Mouse (Mus musculus): ENCODE results near the gene Aurkaip1. TPM values are rescaled to one million over a fixed set of nuclear protein-coding genes. Genes with fewer than 3 reads are reported as not detected.
"Not testable (repeated sequence)": the region's sequence is repeated elsewhere in the genome, so short reads cannot be mapped to it uniquely, and the experiment has no call there.

Gene Aurkaip1
- polyA plus RNA-seq (2014; fragmentation: Nextera tagmentation; extraction: Ambion mirVana) = 112 and 123 TPM in 2 replicates

- Histone ChIP-seq H3K27ac (ENCODE audit: low read depth, low read length) (peak within 1 kb of the TSS; percentile 86), H3K36me3 (ENCODE audit: control insufficient read depth, insufficient read depth, low read length) (no peaks in the 10 kb centered on the region; the same call in 1 of the 2 replicates), H3K9ac (ENCODE audit: low read depth, low read length) (peak within 1 kb of the TSS; percentile 90), H3K9me3 (ENCODE audit: control insufficient read depth, low read length) (no peaks in the 10 kb centered on the region), H3K4me3 (ENCODE audit: low read depth, low read length) (peak within 1 kb of the TSS; percentile 90), H3K27me3 (ENCODE audit: control insufficient read depth, insufficient read depth, low read length) (no peaks in the 10 kb centered on the region), H3K4me1 (replicated peaks; ENCODE audit: control insufficient read depth, insufficient read depth, low read length) (peaks cover 4% of the 10 kb centered on the region; the same call in 1 of the 2 replicates), H3K4me2 (replicated peaks; ENCODE audit: low read depth, low read length) (peak within 1 kb of the TSS; percentile 97)
- WGBS = under 1% methylated on average over 49 of the region's 49 CpGs
- DNase-seq (ENCODE audit: low spot score) (peak; percentile 99), ATAC-seq (ENCODE audit: low FRiP score) (peak; percentile 93)
Observed at GRCm38 (mm10) chr4:155831205-155831766, at the start of gene Aurkaip1. Aurkaip1 (plus strand) TSS chr4:155831272.

GRCm38 (mm10) chr4:155783486-155784080 lies 47.5 kb upstream of the Aurkaip1 start:
- H3K27me3 ChIP-seq (ENCODE audit: control insufficient read depth, insufficient read depth, low read length) = no peaks in the 10 kb centered on the region
- peak overlapping the region; percentile 83 for H3K9ac ChIP-seq (ENCODE audit: low read depth, low read length)
- H3K4me1 ChIP-seq (replicated peaks; ENCODE audit: control insufficient read depth, insufficient read depth, low read length) = no peaks in the 10 kb centered on the region
- H3K4me2 ChIP-seq (replicated peaks; ENCODE audit: low read depth, low read length) = peak overlapping the region; percentile 73
- peak overlapping the region; percentile 56 for H3K4me3 ChIP-seq (ENCODE audit: low read depth, low read length)
- no peaks in the 10 kb centered on the region for H3K36me3 ChIP-seq (ENCODE audit: control insufficient read depth, insufficient read depth, low read length)
- DNase-seq (ENCODE audit: low spot score) (peak; percentile 15), ATAC-seq (ENCODE audit: low FRiP score) (peak; percentile 58)
- H3K27ac ChIP-seq (ENCODE audit: low read depth, low read length) = peak overlapping the region; percentile 76
- WGBS = 45% methylated on average over 16 of the region's 16 CpGs
- no peaks in the 10 kb centered on the region for H3K9me3 ChIP-seq (ENCODE audit: control insufficient read depth, low read length)

- Histone ChIP-seq H3K36me3 (ENCODE audit: control insufficient read depth, insufficient read depth, low read length) (no peaks in the 10 kb centered on the region), H3K4me3 (ENCODE audit: low read depth, low read length) (peak overlapping the region; percentile 56), H3K9me3 (ENCODE audit: control insufficient read depth, low read length) (no peaks in the 10 kb centered on the region), H3K4me2 (replicated peaks; ENCODE audit: low read depth, low read length) (peak overlapping the region; percentile 73), H3K4me1 (replicated peaks; ENCODE audit: control insufficient read depth, insufficient read depth, low read length) (no peaks in the 10 kb centered on the region), H3K9ac (ENCODE audit: low read depth, low read length) (peak overlapping the region; percentile 83), H3K27ac (ENCODE audit: low read depth, low read length) (peak overlapping the region; percentile 76), H3K27me3 (ENCODE audit: control insufficient read depth, insufficient read depth, low read length) (no peaks in the 10 kb centered on the region)
- peak; percentile 84 for DNase-seq (ENCODE audit: low spot score)
- peak; percentile 83 for ATAC-seq (ENCODE audit: low FRiP score)
- WGBS = under 1% methylated on average over 52 of the region's 52 CpGs
Observed at GRCm38 (mm10) chr4:155784081-155784701, 46.9 kb upstream of the Aurkaip1 start.

GRCm38 (mm10) chr4:155785246-155785645 lies 45.8 kb upstream of the Aurkaip1 start:
- Histone ChIP-seq H3K27ac (ENCODE audit: low read depth, low read length) (no peak overlapping the region), H3K27me3 (ENCODE audit: control insufficient read depth, insufficient read depth, low read length) (no peaks in the 10 kb centered on the region), H3K9ac (ENCODE audit: low read depth, low read length) (peak overlapping the region; percentile 11; the same call in 1 of the 2 replicates), H3K4me1 (replicated peaks; ENCODE audit: control insufficient read depth, insufficient read depth, low read length) (no peaks in the 10 kb centered on the region), H3K4me3 (ENCODE audit: low read depth, low read length) (no peak overlapping the region), H3K36me3 (ENCODE audit: control insufficient read depth, insufficient read depth, low read length) (no peaks in the 10 kb centered on the region), H3K9me3 (ENCODE audit: control insufficient read depth, low read length) (no peaks in the 10 kb centered on the region), H3K4me2 (replicated peaks; ENCODE audit: low read depth, low read length) (no peak overlapping the region)
- 86% methylated on average over 10 of the region's 10 CpGs for WGBS
- DNase-seq (ENCODE audit: low spot score) = no peak
- ATAC-seq (ENCODE audit: low FRiP score) = no peak

GRCm38 (mm10) chr4:155785819-155786218 lies 45.3 kb upstream of the Aurkaip1 start, which contains the start of gene Tmem88b:
Tmem88b (minus strand) TSS chr4:155785874.
- 69% methylated on average over 5 of the region's 5 CpGs for WGBS
- no peak within 1 kb of the TSS for H3K27ac ChIP-seq (ENCODE audit: low read depth, low read length)
- H3K9me3 ChIP-seq (ENCODE audit: control insufficient read depth, low read length) = no peaks in the 10 kb centered on the region
- H3K27me3 ChIP-seq (ENCODE audit: control insufficient read depth, insufficient read depth, low read length) = no peaks in the 10 kb centered on the region
- no peaks in the 10 kb centered on the region for H3K36me3 ChIP-seq (ENCODE audit: control insufficient read depth, insufficient read depth, low read length)
- peak within 1 kb of the TSS; percentile 11; the same call in 1 of the 2 replicates for H3K9ac ChIP-seq (ENCODE audit: low read depth, low read length)
- DNase-seq (ENCODE audit: low spot score) (peak; percentile 12), ATAC-seq (ENCODE audit: low FRiP score) (no peak)
- H3K4me1 ChIP-seq (replicated peaks; ENCODE audit: control insufficient read depth, insufficient read depth, low read length) = no peaks in the 10 kb centered on the region
- peak within 1 kb of the TSS; percentile 73 for H3K4me2 ChIP-seq (replicated peaks; ENCODE audit: low read depth, low read length)
- no peak within 1 kb of the TSS for H3K4me3 ChIP-seq (ENCODE audit: low read depth, low read length)

GRCm38 (mm10) chr4:155788300-155788699 lies 42.8 kb upstream of the Aurkaip1 start:
- Histone ChIP-seq H3K36me3 (ENCODE audit: control insufficient read depth, insufficient read depth, low read length) (no peaks in the 10 kb centered on the region), H3K4me1 (replicated peaks; ENCODE audit: control insufficient read depth, insufficient read depth, low read length) (no peaks in the 10 kb centered on the region), H3K9ac (ENCODE audit: low read depth, low read length) (no peak overlapping the region), H3K27me3 (ENCODE audit: control insufficient read depth, insufficient read depth, low read length) (no peaks in the 10 kb centered on the region), H3K9me3 (ENCODE audit: control insufficient read depth, low read length) (no peaks in the 10 kb centered on the region), H3K27ac (ENCODE audit: low read depth, low read length) (no peak overlapping the region), H3K4me2 (replicated peaks; ENCODE audit: low read depth, low read length) (no peak overlapping the region), H3K4me3 (ENCODE audit: low read depth, low read length) (no peak overlapping the region)
- 79% methylated on average over 3 of the region's 3 CpGs for WGBS
- ATAC-seq (ENCODE audit: low FRiP score) = no peak
- DNase-seq (ENCODE audit: low spot score) = no peak

- WGBS = 81% methylated on average over 4 of the region's 4 CpGs
- H3K4me2 ChIP-seq (replicated peaks; ENCODE audit: low read depth, low read length); DNase-seq (ENCODE audit: low spot score); H3K4me1 ChIP-seq (replicated peaks; ENCODE audit: control insufficient read depth, insufficient read depth, low read length); H3K27ac ChIP-seq (ENCODE audit: low read depth, low read length); H3K27me3 ChIP-seq (ENCODE audit: control insufficient read depth, insufficient read depth, low read length); H3K4me3 ChIP-seq (ENCODE audit: low read depth, low read length); H3K9me3 ChIP-seq (ENCODE audit: control insufficient read depth, low read length); H3K9ac ChIP-seq (ENCODE audit: low read depth, low read length); H3K36me3 ChIP-seq (ENCODE audit: control insufficient read depth, insufficient read depth, low read length); ATAC-seq (ENCODE audit: low FRiP score): not testable (repeated sequence)
Observed at GRCm38 (mm10) chr4:155788833-155789232, 42.2 kb upstream of the Aurkaip1 start.

- H3K4me2 ChIP-seq (replicated peaks; ENCODE audit: low read depth, low read length) = no peak within 1 kb of the TSS
- DNase-seq (ENCODE audit: low spot score) = no peak
- no peaks in the 10 kb centered on the region for H3K27me3 ChIP-seq (ENCODE audit: control insufficient read depth, insufficient read depth, low read length)
- no peak within 1 kb of the TSS for H3K27ac ChIP-seq (ENCODE audit: low read depth, low read length)
- no peaks in the 10 kb centered on the region for H3K36me3 ChIP-seq (ENCODE audit: control insufficient read depth, insufficient read depth, low read length)
- no peak within 1 kb of the TSS for H3K4me3 ChIP-seq (ENCODE audit: low read depth, low read length)
- no peak for ATAC-seq (ENCODE audit: low FRiP score)
- no peaks in the 10 kb centered on the region for H3K9me3 ChIP-seq (ENCODE audit: control insufficient read depth, low read length)
- H3K4me1 ChIP-seq (replicated peaks; ENCODE audit: control insufficient read depth, insufficient read depth, low read length) = no peaks in the 10 kb centered on the region
- WGBS = 75% methylated on average over 3 of the region's 3 CpGs
- no peak within 1 kb of the TSS for H3K9ac ChIP-seq (ENCODE audit: low read depth, low read length)
Observed at GRCm38 (mm10) chr4:155790021-155790489, 41.0 kb upstream of the Aurkaip1 start, which contains the start of gene Ankrd65. Ankrd65 (plus strand) TSS chr4:155790439.

Data from hindbrain, embryonic 11.5 days (tissue).